Mouse (Mus musculus) c-Kit-positive CD71-positive TER-119-positive erythroid progenitor cells, embryonic 14.5 days (primary cell): ENCODE measurements around the gene Zfp428.
"Not testable (repeated sequence)": the region's sequence is repeated elsewhere in the genome, so short reads cannot be mapped to it uniquely, and the experiment has no call there.

Experiments
- DNase-seq: peaks from one replicate; pipeline ENCODE4 v3.0.0-alpha.2; 2013; ENCODE audit warnings: low spot score

Gene Zfp428

GRCm38 (mm10) chr7:24481474-24482207, 25.2 kb upstream of the Zfp428 start, which contains the start of gene Cadm4:
Gene Cadm4 (plus strand): TSS chr7:24482023.
- peak; percentile 63 for DNase-seq

- no peak for DNase-seq
Observed at GRCm38 (mm10) chr7:24482208-24483020, 24.4 kb upstream of the Zfp428 start.

- not testable (repeated sequence) for DNase-seq
Observed at GRCm38 (mm10) chr7:24483291-24483690, 23.5 kb upstream of the Zfp428 start.

GRCm38 (mm10) chr7:24485481-24485880, 21.3 kb upstream of the Zfp428 start:
- DNase-seq, result no peak

- no peak for DNase-seq
Observed at GRCm38 (mm10) chr7:24486654-24487130, 20.1 kb upstream of the Zfp428 start.

- no peak for DNase-seq
Observed at GRCm38 (mm10) chr7:24487403-24487802, 19.4 kb upstream of the Zfp428 start.

GRCm38 (mm10) chr7:24488303-24488702, 18.5 kb upstream of the Zfp428 start:
- no peak for DNase-seq

GRCm38 (mm10) chr7:24499856-24500577, 6.8 kb upstream of the Zfp428 start:
- DNase-seq, result no peak

- peak; percentile 46 for DNase-seq
Observed at GRCm38 (mm10) chr7:24500929-24501328, 5.9 kb upstream of the Zfp428 start.

GRCm38 (mm10) chr7:24501492-24501891, 5.3 kb upstream of the Zfp428 start:
- DNase-seq, result no peak

- DNase-seq, result no peak
Observed at GRCm38 (mm10) chr7:24504004-24504403, 2.8 kb upstream of the Zfp428 start.

GRCm38 (mm10) chr7:24504868-24505267, 1.9 kb upstream of the Zfp428 start:
- DNase-seq, result no peak

- DNase-seq, result no peak
Observed at GRCm38 (mm10) chr7:24505447-24506064, 1.2 kb upstream of the Zfp428 start.

- no peak for DNase-seq
Observed at GRCm38 (mm10) chr7:24506065-24506459, 744 bp upstream of the Zfp428 start.

GRCm38 (mm10) chr7:24506476-24506837, 349 bp upstream of the Zfp428 start:
- no peak for DNase-seq

GRCm38 (mm10) chr7:24507726-24508114, 914 bp downstream of the Zfp428 start:
- no peak for DNase-seq

- no peak for DNase-seq
Observed at GRCm38 (mm10) chr7:24512355-24512754, 5.5 kb downstream of the Zfp428 start, which contains the start of gene AC161166.1. Gene AC161166.1 (minus strand): TSS chr7:24512455.

- DNase-seq, result peak; percentile 41
Observed at GRCm38 (mm10) chr7:24516319-24516718, 9.5 kb downstream of the Zfp428 start.

GRCm38 (mm10) chr7:24517077-24517476, 10.3 kb downstream of the Zfp428 start:
- DNase-seq, result no peak

GRCm38 (mm10) chr7:24517654-24518053, 10.8 kb downstream of the Zfp428 start:
- no peak for DNase-seq

GRCm38 (mm10) chr7:24519130-24519529, 12.3 kb downstream of the Zfp428 start:
- DNase-seq, result no peak

- not testable (repeated sequence) for DNase-seq
Observed at GRCm38 (mm10) chr7:24520054-24520453, 13.2 kb downstream of the Zfp428 start.
